Mouse (Mus musculus) gastrocnemius, postnatal 25 days (tissue): ENCODE measurements around the gene Tia1. TPM values are rescaled to one million over a fixed set of nuclear protein-coding genes. Genes with fewer than 3 reads are reported as not detected.
"Not testable (repeated sequence)": the region's sequence is repeated elsewhere in the genome, so short reads cannot be mapped to it uniquely, and the experiment has no call there.

Experiments
- DNase-seq: peaks from one replicate; pipeline ENCODE4 v3.0.0; 2022
- long read RNA-seq, 2 experiments: library from polyadenylated mRNA; stranded (forward); transcript quantifications; one replicate each; pipeline ENCODE4 v2.0.0; 2021
- total RNA-seq, 2 experiments: library from RNA; stranded (reverse); gene quantifications; 1 replicate in 1 of 2; 2 replicates in 1 of 2; pipeline ENCODE4 v1.2.3; 2021

Tia1 gene
- total RNA-seq: 10 to 100 TPM; 18.7 to 23.4 TPM
- long read RNA-seq, experiment 1, full-length matches to known transcripts: 8 of 10 reads
- long read RNA-seq, experiment 1, partial matches to known transcripts: 0 of 10 reads
- long read RNA-seq, experiment 1, other reads (novel, unspliced or antisense): 2 of 10 reads
- long read RNA-seq, experiment 2, full-length matches to known transcripts: 12 of 13 reads
- long read RNA-seq, experiment 2, partial matches to known transcripts: 0 of 13 reads
- long read RNA-seq, experiment 2, other reads (novel, unspliced or antisense): 1 of 13 reads

GRCm38 (mm10) chr6:86404100-86404861, at the start of gene Tia1:
Tia1 (plus strand) TSS chr6:86404219.
- DNase-seq: peak; percentile 98

GRCm38 (mm10) chr6:86354948-86355347, 49.1 kb upstream of the Tia1 start:
- no peak for DNase-seq

GRCm38 (mm10) chr6:86356956-86357355, 47.1 kb upstream of the Tia1 start:
- no peak for DNase-seq

GRCm38 (mm10) chr6:86360691-86361090, 43.3 kb upstream of the Tia1 start:
- no peak for DNase-seq

GRCm38 (mm10) chr6:86361373-86361772, 42.6 kb upstream of the Tia1 start:
- no peak for DNase-seq

- DNase-seq: peak; percentile 52
Observed at GRCm38 (mm10) chr6:86364442-86365141, 39.4 kb upstream of the Tia1 start.

GRCm38 (mm10) chr6:86365371-86366124, 38.5 kb upstream of the Tia1 start, which contains the start of gene Fam136a:
Fam136a (plus strand) TSS chr6:86365646.
- peak; percentile 95 for DNase-seq

- peak; percentile 30 for DNase-seq
Observed at GRCm38 (mm10) chr6:86366125-86366852, 37.7 kb upstream of the Tia1 start.

GRCm38 (mm10) chr6:86366853-86367249, 37.2 kb upstream of the Tia1 start:
- no peak for DNase-seq

GRCm38 (mm10) chr6:86368479-86368878, 35.5 kb upstream of the Tia1 start:
- no peak for DNase-seq

- DNase-seq: no peak
Observed at GRCm38 (mm10) chr6:86370093-86370713, 33.8 kb upstream of the Tia1 start.

GRCm38 (mm10) chr6:86370764-86371339, 33.2 kb upstream of the Tia1 start, which contains the start of gene Snrpg:
Snrpg (plus strand) TSS chr6:86371304.
- DNase-seq: no peak

- peak; percentile 93 for DNase-seq
Observed at GRCm38 (mm10) chr6:86371340-86371911, 32.6 kb upstream of the Tia1 start.

- DNase-seq: no peak
Observed at GRCm38 (mm10) chr6:86371950-86372516, 32.0 kb upstream of the Tia1 start.

GRCm38 (mm10) chr6:86373556-86373955, 30.5 kb upstream of the Tia1 start:
- DNase-seq: no peak

GRCm38 (mm10) chr6:86378341-86378740, 25.7 kb upstream of the Tia1 start:
- no peak for DNase-seq

GRCm38 (mm10) chr6:86380112-86380511, 23.9 kb upstream of the Tia1 start:
- not testable (repeated sequence) for DNase-seq

GRCm38 (mm10) chr6:86382551-86382950, 21.5 kb upstream of the Tia1 start:
- DNase-seq: no peak

- no peak for DNase-seq
Observed at GRCm38 (mm10) chr6:86383370-86383769, 20.6 kb upstream of the Tia1 start.

GRCm38 (mm10) chr6:86384692-86385091, 19.3 kb upstream of the Tia1 start:
- no peak for DNase-seq
